Mouse (Mus musculus) heart, postnatal 0 days (tissue): Measurements from ENCODE around the gene Mob3b.

Experiments used
- CTCF ChIP-seq: IDR thresholded peaks from 2 replicates; pipeline ENCODE4 v1.5.1; 2016; ENCODE audit warnings: antibody characterized with exemption, control low read depth, low read depth
- EP300 ChIP-seq: IDR thresholded peaks from 2 replicates; pipeline ENCODE4 v1.6.1; 2016; ENCODE audit warnings: antibody characterized with exemption, low read depth

- TF ChIP-seq CTCF = no peak
- TF ChIP-seq EP300 = no peak
These were observed 10.6 kb upstream of the Mob3b start for GRCm38 (mm10) chr4:35167855-35168254.
